Mouse (Mus musculus): ENCODE measurements at regions not wholly inside any gene's neighbourhood (a gene's known extent, or its start where the extent isn't known, plus 50 kb on each side); places are given as distances from the start of the nearest gene placed in this dataset.

- DNase-seq (ENCODE audit: low spot score in 2 of 2): peak in 1 of 2 experiments; percentile 43
These were observed 257.1 kb downstream of the Tle4 start for GRCm38 (mm10) chr19:14340759-14341158.

- DNase-seq (ENCODE audit: low spot score in 2 of 2): no peak
These were observed 254.0 kb downstream of the Tle4 start for GRCm38 (mm10) chr19:14343890-14344289.

GRCm38 (mm10) chr19:14344467-14344866, 253.4 kb downstream of the Tle4 start:
- no peak for DNase-seq (ENCODE audit: low spot score in 2 of 2)

- no peak for DNase-seq (ENCODE audit: low spot score in 2 of 2)
These were observed 250.8 kb downstream of the Tle4 start for GRCm38 (mm10) chr19:14347026-14347425.

- no peak for DNase-seq (ENCODE audit: low spot score in 2 of 2)
These were observed 250.4 kb downstream of the Tle4 start for GRCm38 (mm10) chr19:14347429-14347828.

- no peak for DNase-seq (ENCODE audit: low spot score in 2 of 2)
These were observed 248.1 kb downstream of the Tle4 start for GRCm38 (mm10) chr19:14349753-14350152.

- no peak for DNase-seq (ENCODE audit: low spot score in 2 of 2)
These were observed 246.0 kb downstream of the Tle4 start for GRCm38 (mm10) chr19:14351728-14352340.

- DNase-seq (ENCODE audit: low spot score in 2 of 2): no peak
These were observed 245.3 kb downstream of the Tle4 start for GRCm38 (mm10) chr19:14352551-14352950.

- no peak for DNase-seq (ENCODE audit: low spot score in 2 of 2)
These were observed 244.7 kb downstream of the Tle4 start for GRCm38 (mm10) chr19:14353151-14353550.

- peak in 1 of 2 experiments; percentile 20 for DNase-seq (ENCODE audit: low spot score in 2 of 2)
These were observed 242.7 kb downstream of the Tle4 start for GRCm38 (mm10) chr19:14355128-14355527.

GRCm38 (mm10) chr19:14355946-14356345, 241.9 kb downstream of the Tle4 start:
- DNase-seq (ENCODE audit: low spot score in 2 of 2): no peak

- DNase-seq (ENCODE audit: low spot score in 2 of 2): no peak
These were observed 237.2 kb downstream of the Tle4 start for GRCm38 (mm10) chr19:14360611-14361010.

GRCm38 (mm10) chr19:14369098-14369604, 228.7 kb downstream of the Tle4 start:
- no peak for DNase-seq (ENCODE audit: low spot score in 2 of 2)

GRCm38 (mm10) chr19:14371360-14371759, 226.5 kb downstream of the Tle4 start:
- no peak for DNase-seq (ENCODE audit: low spot score in 2 of 2)

- DNase-seq (ENCODE audit: low spot score in 2 of 2): no peak
These were observed 223.9 kb downstream of the Tle4 start for GRCm38 (mm10) chr19:14373996-14374395.

GRCm38 (mm10) chr19:14380898-14381297, 217.0 kb downstream of the Tle4 start:
- DNase-seq (ENCODE audit: low spot score in 2 of 2): no peak

- no peak for DNase-seq (ENCODE audit: low spot score in 2 of 2)
These were observed 210.1 kb downstream of the Tle4 start for GRCm38 (mm10) chr19:14387796-14388195.

GRCm38 (mm10) chr19:14388539-14388938, 209.3 kb downstream of the Tle4 start:
- no peak for DNase-seq (ENCODE audit: low spot score in 2 of 2)

- no peak for DNase-seq (ENCODE audit: low spot score in 2 of 2)
These were observed 207.7 kb downstream of the Tle4 start for GRCm38 (mm10) chr19:14389881-14390837.

GRCm38 (mm10) chr19:14390914-14391313, 206.9 kb downstream of the Tle4 start:
- DNase-seq (ENCODE audit: low spot score in 2 of 2): no peak
